Mouse (Mus musculus) CH12.LX (cell line): ENCODE results near the gene Engase. TPM values are rescaled to one million over a fixed set of nuclear protein-coding genes. Genes with fewer than 3 reads are reported as not detected.

Source experiments
- DNase-seq: peaks from one replicate; pipeline ENCODE4 v3.0.0-alpha.2; 2013; ENCODE audit errors: extremely low read depth
- H3K27ac ChIP-seq: 2 replicates; pipeline ENCODE4 v1.5.1; 2012; ENCODE audit warnings: low read depth, mild to moderate bottlenecking, control low read depth, moderate library complexity; ENCODE audit not compliant: insufficient read depth
- H3K27me3 ChIP-seq: replicated peaks from 2 replicates; pipeline ENCODE3; 2012; ENCODE audit warnings: inconsistent platforms
- H3K36me3 ChIP-seq, 2 experiments: replicated peaks in 1 of 2; 2 replicates each; pipeline versions ENCODE3 to v1.6.1; 2012; ENCODE audit warnings: inconsistent platforms in 1 of 2, low read length in 1 of 2, mild to moderate bottlenecking in 1 of 2, mixed read lengths in 1 of 2, moderate library complexity in 1 of 2; ENCODE audit not compliant: control insufficient read depth in 1 of 2, insufficient read depth in 1 of 2
- H3K4me1 ChIP-seq, 2 experiments: 2 replicates each; pipeline ENCODE4 v1.6.1; 2012; ENCODE audit warnings: inconsistent platforms in 1 of 2, moderate library complexity in 1 of 2; ENCODE audit not compliant: insufficient read depth in 2 of 2, control insufficient read depth in 1 of 2
- H3K4me2 ChIP-seq: 2 replicates; pipeline ENCODE4 v1.6.1; 2012; ENCODE audit warnings: low read depth, mild to moderate bottlenecking, control low read depth; ENCODE audit not compliant: poor library complexity, insufficient read depth, severe bottlenecking
- H3K4me3 ChIP-seq, 3 experiments: fragments of 150-350 bp in 1 of 3; sonication (generic) in 1 of 3; replicated peaks in 1 of 3; 2 replicates each; pipeline versions ENCODE3 to v1.5.1; 2011 to 2012; ENCODE audit warnings: low read depth in 2 of 3, low read length in 2 of 3, mild to moderate bottlenecking in 2 of 3, moderate library complexity in 2 of 3, control low read depth in 1 of 3, improper control_type of control experiment in 1 of 3, inconsistent platforms in 1 of 3, mixed read lengths in 1 of 3; ENCODE audit not compliant: poor library complexity in 1 of 3
- H3K79me2 ChIP-seq: replicated peaks from 2 replicates; pipeline ENCODE4 v1.6.1; 2012; ENCODE audit warnings: mild to moderate bottlenecking, moderate library complexity; ENCODE audit not compliant: control insufficient read depth, poor library complexity, insufficient read depth, severe bottlenecking; ENCODE audit errors: extremely low read depth
- H3K9ac ChIP-seq: 2 replicates; pipeline ENCODE4 v1.6.1; 2012; ENCODE audit warnings: low read depth, mild to moderate bottlenecking, control low read depth, moderate library complexity; ENCODE audit not compliant: insufficient read depth
- H3K9me3 ChIP-seq: replicated peaks from 2 replicates; pipeline ENCODE3; 2012; ENCODE audit warnings: low read length, inconsistent platforms, mixed read lengths
- BHLHE40 ChIP-seq: IDR thresholded peaks from 2 replicates; pipeline ENCODE4 v1.6.1; 2011; ENCODE audit warnings: mild to moderate bottlenecking, low read depth, low read length, improper control_type of control experiment
- CHD1 ChIP-seq: IDR thresholded peaks from 2 replicates; pipeline ENCODE4 v1.6.1; 2012; ENCODE audit warnings: low read depth, low read length, improper control_type of control experiment, inconsistent platforms
- CHD2 ChIP-seq: IDR thresholded peaks from 2 replicates; pipeline ENCODE4 v1.6.1; 2011; ENCODE audit warnings: low read length, improper control_type of control experiment
- CTCF ChIP-seq, 2 experiments: IDR thresholded peaks in 1 of 2; conservative IDR thresholded peaks in 1 of 2; 2 replicates each; pipeline ENCODE4 v1.5.1; 2011 to 2012; ENCODE audit warnings: low read depth in 2 of 2, low read length in 2 of 2, improper control_type of control experiment in 1 of 2, inconsistent platforms in 1 of 2, mild to moderate bottlenecking in 1 of 2, moderate library complexity in 1 of 2
- E2F4 ChIP-seq: IDR thresholded peaks from 2 replicates; pipeline ENCODE4 v1.6.1; 2011; ENCODE audit warnings: low read depth, low read length, improper control_type of control experiment; ENCODE audit not compliant: insufficient replicate concordance
- ELF1 ChIP-seq: IDR thresholded peaks from 2 replicates; pipeline ENCODE4 v1.6.1; 2014; ENCODE audit warnings: low read depth, mild to moderate bottlenecking, inconsistent platforms, low read length, improper control_type of control experiment
- EP300 ChIP-seq: IDR thresholded peaks from 2 replicates; pipeline ENCODE4 v1.6.1; 2011; ENCODE audit warnings: low read length, improper control_type of control experiment
- ETS1 ChIP-seq: conservative IDR thresholded peaks from 2 replicates; pipeline ENCODE4 v1.6.1; 2012; ENCODE audit warnings: low read depth, mild to moderate bottlenecking, inconsistent platforms, low read length, improper control_type of control experiment, moderate library complexity
- GABPA ChIP-seq: IDR thresholded peaks from 2 replicates; pipeline ENCODE4 v1.6.1; 2012; ENCODE audit warnings: low read depth, low read length, improper control_type of control experiment, inconsistent platforms; ENCODE audit not compliant: insufficient replicate concordance
- HCFC1 ChIP-seq: IDR thresholded peaks from 2 replicates; pipeline ENCODE4 v1.6.1; 2012; ENCODE audit warnings: low read depth, mild to moderate bottlenecking, inconsistent platforms, low read length, improper control_type of control experiment
- IRF4 ChIP-seq: IDR thresholded peaks from 2 replicates; pipeline ENCODE4 v1.6.1; 2014; ENCODE audit warnings: low read depth, mild to moderate bottlenecking, inconsistent platforms, low read length, improper control_type of control experiment
- JUN ChIP-seq: IDR thresholded peaks from 2 replicates; pipeline ENCODE4 v1.6.1; 2011; ENCODE audit warnings: low read depth, mild to moderate bottlenecking, low read length, improper control_type of control experiment, moderate library complexity; ENCODE audit not compliant: insufficient read depth
- KAT2A ChIP-seq: IDR thresholded peaks from 2 replicates; pipeline ENCODE4 v1.6.1; 2012; ENCODE audit warnings: low read length, improper control_type of control experiment, inconsistent platforms; ENCODE audit not compliant: insufficient replicate concordance
- MAFK ChIP-seq: IDR thresholded peaks from 2 replicates; pipeline ENCODE4 v1.6.1; 2011; ENCODE audit warnings: low read length, improper control_type of control experiment; ENCODE audit not compliant: insufficient replicate concordance
- MAX ChIP-seq: IDR thresholded peaks from 2 replicates; pipeline ENCODE4 v1.6.1; 2011; ENCODE audit warnings: low read length, improper control_type of control experiment
- MAZ ChIP-seq: IDR thresholded peaks from 2 replicates; pipeline ENCODE4 v1.6.1; 2012; ENCODE audit warnings: low read depth, mild to moderate bottlenecking, inconsistent platforms, low read length, improper control_type of control experiment, moderate library complexity
- MEF2A ChIP-seq: IDR thresholded peaks from 2 replicates; pipeline ENCODE4 v1.6.1; 2014; ENCODE audit warnings: low read depth, mild to moderate bottlenecking, inconsistent platforms, low read length, improper control_type of control experiment, borderline replicate concordance
- MXI1 ChIP-seq: IDR thresholded peaks from 2 replicates; pipeline ENCODE4 v1.6.1; 2011; ENCODE audit warnings: mild to moderate bottlenecking, low read depth, low read length, improper control_type of control experiment
- MYC ChIP-seq: IDR thresholded peaks from 2 replicates; pipeline ENCODE4 v1.6.1; 2011; ENCODE audit warnings: low read depth, mild to moderate bottlenecking, improper control_type of control experiment, low read length
- NELFE ChIP-seq: IDR thresholded peaks from 2 replicates; pipeline ENCODE4 v1.6.1; 2011; ENCODE audit warnings: low read depth, low read length, improper control_type of control experiment
- NRF1 ChIP-seq: IDR thresholded peaks from 2 replicates; pipeline ENCODE4 v1.6.1; 2014; ENCODE audit warnings: low read depth, mild to moderate bottlenecking, inconsistent platforms, low read length, improper control_type of control experiment, moderate library complexity
- PAX5 ChIP-seq: IDR thresholded peaks from 2 replicates; pipeline ENCODE4 v1.6.1; 2012; ENCODE audit warnings: low read length, inconsistent platforms, mixed read lengths
- POLR2A ChIP-seq: IDR thresholded peaks from 2 replicates; pipeline ENCODE4 v1.6.1; 2011; ENCODE audit warnings: low read depth, mild to moderate bottlenecking, improper control_type of control experiment, low read length
- POLR2AphosphoS2 ChIP-seq: IDR thresholded peaks from 2 replicates; pipeline ENCODE4 v1.6.1; 2011; ENCODE audit warnings: low read depth, low read length, improper control_type of control experiment
- RAD21 ChIP-seq: IDR thresholded peaks from 2 replicates; pipeline ENCODE4 v1.6.1; 2011; ENCODE audit warnings: low read depth, mild to moderate bottlenecking, low read length, improper control_type of control experiment, moderate library complexity
- RCOR1 ChIP-seq: conservative IDR thresholded peaks from 2 replicates; pipeline ENCODE4 v1.6.1; 2012; ENCODE audit warnings: low read depth, mild to moderate bottlenecking, inconsistent platforms, low read length, improper control_type of control experiment
- SIN3A ChIP-seq: IDR thresholded peaks from 2 replicates; pipeline ENCODE4 v1.6.1; 2012; ENCODE audit warnings: low read length, improper control_type of control experiment, inconsistent platforms
- SMC3 ChIP-seq: IDR thresholded peaks from 2 replicates; pipeline ENCODE4 v1.6.1; 2011; ENCODE audit warnings: low read depth, low read length, improper control_type of control experiment
- TBP ChIP-seq: conservative IDR thresholded peaks from 2 replicates; pipeline ENCODE4 v1.6.1; 2011; ENCODE audit warnings: low read depth, low read length, improper control_type of control experiment
- TCF12 ChIP-seq: IDR thresholded peaks from 2 replicates; pipeline ENCODE4 v1.6.1; 2014; ENCODE audit warnings: low read depth, mild to moderate bottlenecking, inconsistent platforms, low read length, improper control_type of control experiment
- UBTF ChIP-seq: IDR thresholded peaks from 2 replicates; pipeline ENCODE4 v1.6.1; 2012; ENCODE audit warnings: low read depth, mild to moderate bottlenecking, inconsistent platforms, low read length, improper control_type of control experiment, moderate library complexity
- USF1 ChIP-seq: IDR thresholded peaks from 2 replicates; pipeline ENCODE4 v1.6.1; 2014; ENCODE audit warnings: low read depth, mild to moderate bottlenecking, inconsistent platforms, low read length, improper control_type of control experiment
- USF2 ChIP-seq: conservative IDR thresholded peaks from 2 replicates; pipeline ENCODE4 v1.6.1; 2011; ENCODE audit warnings: low read depth, low read length, improper control_type of control experiment
- ZC3H11A ChIP-seq: IDR thresholded peaks from 2 replicates; pipeline ENCODE4 v1.6.1; 2012; ENCODE audit warnings: low read depth, mild to moderate bottlenecking, inconsistent platforms, low read length, improper control_type of control experiment
- ZKSCAN1 ChIP-seq: IDR thresholded peaks from 2 replicates; pipeline ENCODE4 v1.6.1; 2012; ENCODE audit warnings: low read depth, inconsistent platforms, low read length, improper control_type of control experiment, borderline replicate concordance
- ZMIZ1 ChIP-seq: IDR thresholded peaks from 2 replicates; pipeline ENCODE4 v1.6.1; 2012; ENCODE audit warnings: low read depth, mild to moderate bottlenecking, inconsistent platforms, low read length, improper control_type of control experiment
- ZNF384 ChIP-seq: IDR thresholded peaks from 2 replicates; pipeline ENCODE4 v1.6.1; 2012; ENCODE audit warnings: low read depth, low read length, improper control_type of control experiment, inconsistent platforms
- dilution Hi-C: fragments of 300-500 bp; cut with MboI; formaldehyde crosslinking; loops from 2 replicates; pipeline ENCODE4 v1.14.3; 2020; ENCODE audit warnings: low sequenced_read_pairs; ENCODE audit not compliant: extremely low pct_unique_long_range_greater_than_20kb, extremely low pct_ligation_motif_present
- in situ Hi-C: fragments of 300-500 bp; cut with MboI; formaldehyde crosslinking; loops from 3 replicates; pipeline ENCODE4 v1.14.3; 2019; ENCODE audit warnings: low sequenced_read_pairs, low pct_ligation_motif_present, low pct_unique_long_range_greater_than_20kb, mixed read lengths
- polyA plus RNA-seq: library from polyadenylated mRNA; unstranded; fragments of >175 nt; gene quantifications from 2 replicates; pipeline ENCODE4 v1.2.1, GENCODE M21; 2012; ENCODE audit warnings: low read depth; ENCODE audit not compliant: insufficient read length
- total RNA-seq, 2 experiments: library from RNA; depleted of rRNA; stranded (reverse); fragments of 300-350 nt in 1 of 2; fragments of >200 nt in 1 of 2; gene quantifications; 2 replicates each; pipeline ENCODE4 v1.2.3; 2012 to 2014

Gene Engase
- total RNA-seq (2012; rRNA removed): 12.1 and 13.6 TPM in 2 replicates
- 6.0 and 7.0 TPM in 2 replicates for total RNA-seq (2014; rRNA removed)
- 6.2 and 9.7 TPM in 2 replicates for polyA plus RNA-seq

- H3K4me1 ChIP-seq: peaks cover 0 to 11% of the 10 kb centered on the region in 2 experiments; a peak in 2 of 4 replicates
- no peaks in the 10 kb centered on the region for H3K79me2 ChIP-seq
- dilution Hi-C loops (no loop called here), in situ Hi-C loops (no loop called here)
- H3K9me3 ChIP-seq: no peaks in the 10 kb centered on the region
- peak within 1 kb of the TSS; percentile 70 to 93 (median 83) for H3K4me3 ChIP-seq
- peak within 1 kb of the TSS; percentile 80 for H3K9ac ChIP-seq
- H3K27me3 ChIP-seq: peaks cover 41% of the 10 kb centered on the region
- peaks cover 8 to 22% of the 10 kb centered on the region in 2 experiments for H3K36me3 ChIP-seq
- DNase-seq: peak; percentile 97
- H3K27ac ChIP-seq: no peak within 1 kb of the TSS
- H3K4me2 ChIP-seq: peak within 1 kb of the TSS; percentile 86
- TF ChIP-seq MEF2A (no peak; the same call in 1 of the 2 replicates), MAX (peak; percentile 86; the same call in 1 of the 2 replicates), GABPA (no peak), PAX5 (no peak), MAFK (no peak), EP300 (no peak), ETS1 (no peak), ZMIZ1 (peak; percentile 84), MYC (peak; percentile 57; the same call in 1 of the 2 replicates), NELFE (peak; percentile 85), TCF12 (peak; percentile 82), CTCF (conservative IDR thresholded peaks at IDR 0.05 in 1 of 2, IDR thresholded peaks at IDR 0.05 in 1 of 2; ENCODE audit: low read depth in 2 of 2, low read length in 2 of 2) (no peak), RCOR1 (no peak), JUN (no peak), USF1 (0 out of 2 replicates have a peak, but pooled peaks have one; percentile 23), RAD21 (no peak), USF2 (no peak), CHD1 (peak; percentile 58; the same call in 1 of the 2 replicates), MXI1 (peak; percentile 80), POLR2A (peak; percentile 90), ELF1 (peak; percentile 91), ZC3H11A (no peak), UBTF (peak; percentile 83; the same call in 1 of the 2 replicates), HCFC1 (peak; percentile 68), E2F4 (no peak), SMC3 (no peak), ZNF384 (no peak), TBP (peak; percentile 70; the same call in 1 of the 2 replicates), BHLHE40 (no peak), IRF4 (peak; percentile 51; the same call in 1 of the 2 replicates), MAZ (peak; percentile 42; the same call in 1 of the 2 replicates), CHD2 (peak; percentile 85), NRF1 (peak; percentile 57), ZKSCAN1 (no peak), KAT2A (peak; percentile 44; the same call in 1 of the 2 replicates), SIN3A (peak; percentile 79), POLR2AphosphoS2 (peak; percentile 48; the same call in 1 of the 2 replicates)
These were observed at the start of gene Engase for GRCm38 (mm10) chr11:118476396-118477373. Gene Engase, plus strand, starts transcription at chr11:118476829.
